Mouse (Mus musculus): ENCODE data around the gene Scn1b.

Scn1b gene

DNA sequence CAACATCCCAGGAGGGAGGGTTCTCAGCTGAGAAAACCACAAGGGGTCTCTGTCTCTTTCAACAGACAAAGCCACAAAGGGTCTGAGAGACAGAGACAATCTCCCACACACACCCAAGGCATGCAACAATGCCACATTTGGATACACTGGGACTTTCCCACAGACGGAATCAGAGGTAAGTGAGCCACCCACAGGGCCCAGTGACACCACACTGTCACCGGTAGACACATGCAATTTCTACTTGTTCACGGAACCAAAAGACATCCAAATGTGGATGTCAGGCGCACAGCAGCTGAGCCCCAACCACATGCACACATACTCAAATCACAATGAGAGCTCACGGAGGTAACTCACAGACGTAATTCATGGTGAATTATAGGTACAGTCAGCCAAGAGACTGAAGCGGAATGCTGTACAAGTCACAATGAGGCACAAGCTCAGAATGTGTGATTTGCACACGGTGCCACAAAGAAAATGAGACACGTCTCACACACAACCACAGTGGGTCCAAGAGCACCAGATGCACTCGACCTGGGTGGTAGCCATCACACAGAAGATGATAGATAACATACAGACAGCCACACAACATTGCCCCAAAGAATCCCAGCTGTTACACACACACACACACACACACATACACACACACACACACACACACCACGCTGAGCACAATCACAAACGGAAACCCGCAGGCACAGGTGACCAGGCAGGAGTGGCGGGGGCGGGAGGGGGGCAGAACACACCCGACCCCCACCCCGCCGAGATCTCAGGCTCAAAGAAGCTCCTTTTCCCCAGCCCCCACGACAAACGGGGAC lies 23.2 kb upstream of the Scn1b start:
- DNase-seq (ENCODE audit: low spot score in 2 of 2): no peak

DNA sequence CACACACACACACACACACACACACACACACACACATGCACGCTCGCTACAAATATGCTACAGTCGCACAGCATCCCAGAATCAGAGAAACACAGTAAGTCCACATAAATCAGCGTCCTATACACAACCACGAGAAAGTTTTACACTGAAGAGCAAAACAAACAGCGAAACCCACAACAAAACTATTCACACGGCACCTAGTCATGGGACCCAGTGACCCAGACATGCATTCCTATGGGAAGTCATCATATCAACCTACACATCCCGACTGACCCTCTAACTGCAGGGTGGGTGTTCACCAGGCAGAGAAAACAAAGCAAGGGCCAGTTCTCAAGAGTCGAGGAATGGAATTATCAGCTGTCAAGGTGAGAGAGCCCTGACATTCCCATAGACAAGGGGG lies 22.5 kb upstream of the Scn1b start:
- DNase-seq (ENCODE audit: low spot score in 2 of 2): no peak

DNA sequence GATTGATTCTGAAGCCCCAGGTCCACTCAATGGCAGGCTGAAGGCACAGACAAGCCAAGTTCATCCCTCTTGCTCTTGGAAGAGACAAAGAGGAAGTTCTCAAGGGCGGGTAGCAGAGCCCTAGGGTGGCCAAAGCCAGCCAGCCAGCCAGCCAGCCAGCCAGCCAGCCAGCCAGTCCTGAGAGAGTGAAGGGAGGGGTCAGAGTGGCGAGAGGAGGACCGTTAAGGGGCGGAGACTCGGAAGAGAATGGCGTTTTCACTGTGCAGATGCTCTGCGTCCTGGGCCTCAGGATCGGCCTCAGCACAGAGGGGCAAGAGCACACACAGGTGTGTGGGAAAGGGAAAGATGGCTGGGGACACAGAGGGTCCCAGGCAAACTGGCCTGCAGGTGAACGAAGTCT lies 22.0 kb upstream of the Scn1b start:
- peak in 1 of 2 experiments; percentile 48 for DNase-seq (ENCODE audit: low spot score in 2 of 2)

GRCm38 (mm10) chr7:31148086-31148485 lies 21.3 kb upstream of the Scn1b start:
- no peak for DNase-seq (ENCODE audit: low spot score in 2 of 2)

- DNase-seq (ENCODE audit: low spot score in 2 of 2): no peak
Measured at GRCm38 (mm10) chr7:31145596-31146160, 18.9 kb upstream of the Scn1b start.

DNA sequence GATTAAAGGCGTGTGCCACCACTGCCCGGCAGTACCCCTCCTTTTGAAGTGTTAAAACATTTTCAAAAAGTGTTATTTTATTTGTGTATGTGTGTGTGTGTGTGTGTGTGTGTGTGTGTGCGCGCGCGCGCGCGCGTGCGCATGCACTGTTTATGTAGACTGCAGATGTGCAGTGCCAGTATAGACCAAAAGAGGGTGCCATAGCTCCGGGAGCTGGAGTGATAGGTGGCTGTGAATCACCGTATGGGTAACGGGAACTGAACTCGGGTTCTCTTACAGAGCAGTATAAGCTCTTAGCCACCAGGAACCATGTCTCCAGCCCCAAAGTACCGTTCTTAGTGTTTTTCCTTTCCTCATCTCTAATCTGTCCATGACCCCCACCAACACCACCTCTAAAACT lies 18.1 kb upstream of the Scn1b start:
- DNase-seq (ENCODE audit: low spot score in 2 of 2): no peak

GRCm38 (mm10) chr7:31140941-31141340 lies 14.1 kb upstream of the Scn1b start:
- DNase-seq (ENCODE audit: low spot score in 2 of 2): no peak

- DNase-seq (ENCODE audit: low spot score in 2 of 2): no peak
Measured at GRCm38 (mm10) chr7:31140302-31140701, 13.5 kb upstream of the Scn1b start.

DNA sequence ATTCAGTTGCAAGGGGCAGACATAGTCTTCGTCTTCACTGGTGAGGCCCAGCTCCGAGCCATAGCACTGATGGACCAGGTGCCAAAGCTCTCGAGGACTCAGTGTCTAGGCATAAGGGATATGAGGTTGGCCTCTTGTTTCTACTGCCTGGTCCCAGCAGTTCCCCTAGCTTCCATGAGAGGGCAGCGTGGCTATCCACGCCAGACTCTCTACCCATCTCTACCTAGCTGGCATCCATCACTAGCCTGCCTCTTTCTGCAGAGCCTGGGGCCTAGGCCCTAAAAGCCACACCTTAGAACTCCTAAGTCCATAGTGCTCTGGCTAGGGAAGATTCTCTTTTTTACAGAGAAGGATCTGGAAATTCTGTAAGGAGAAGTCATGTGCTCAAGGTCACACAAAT lies 13.0 kb upstream of the Scn1b start:
- peak in 1 of 2 experiments; percentile 68 for DNase-seq (ENCODE audit: low spot score in 2 of 2)

DNA sequence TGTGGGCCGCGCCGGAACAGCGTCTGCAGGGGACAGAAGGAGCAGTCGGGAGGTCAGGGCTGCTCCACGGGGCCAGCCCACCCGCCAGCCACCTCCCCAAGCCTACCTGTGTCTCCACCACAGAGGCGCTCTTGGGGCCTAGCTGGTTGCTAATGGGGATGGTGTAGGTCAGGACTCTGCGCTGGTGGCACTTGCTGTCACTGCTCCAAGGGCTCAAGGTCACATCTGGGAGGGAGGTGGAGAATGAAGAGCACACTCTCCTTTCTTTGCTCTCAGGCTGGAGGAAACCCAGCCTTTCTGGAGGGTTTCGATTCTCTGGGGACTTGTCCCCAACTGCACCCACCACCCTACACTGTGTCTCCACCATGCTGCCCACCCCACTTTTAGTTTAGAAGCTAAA lies 8.9 kb upstream of the Scn1b start:
- DNase-seq (ENCODE audit: low spot score in 2 of 2): no peak

DNA sequence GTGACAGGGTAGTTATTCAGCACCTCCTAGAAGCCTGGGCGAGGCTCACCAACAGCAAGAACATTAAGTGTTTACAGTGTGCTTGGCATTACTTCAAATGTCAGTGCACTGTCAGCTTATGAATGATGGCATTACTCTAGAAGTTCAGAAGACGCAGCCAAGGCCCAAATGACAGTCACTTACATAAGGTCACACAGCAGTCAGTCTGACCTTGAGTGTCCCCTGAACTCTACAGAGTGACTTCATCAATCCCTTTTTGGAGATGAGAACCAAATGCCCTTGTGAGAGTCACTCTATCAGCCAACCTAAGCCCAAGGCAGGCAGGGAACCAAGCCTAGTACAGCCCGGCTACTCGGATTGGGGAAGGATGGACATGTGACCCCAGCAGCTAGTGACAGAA lies 5.1 kb upstream of the Scn1b start:
- DNase-seq (ENCODE audit: low spot score in 2 of 2): no peak

DNA sequence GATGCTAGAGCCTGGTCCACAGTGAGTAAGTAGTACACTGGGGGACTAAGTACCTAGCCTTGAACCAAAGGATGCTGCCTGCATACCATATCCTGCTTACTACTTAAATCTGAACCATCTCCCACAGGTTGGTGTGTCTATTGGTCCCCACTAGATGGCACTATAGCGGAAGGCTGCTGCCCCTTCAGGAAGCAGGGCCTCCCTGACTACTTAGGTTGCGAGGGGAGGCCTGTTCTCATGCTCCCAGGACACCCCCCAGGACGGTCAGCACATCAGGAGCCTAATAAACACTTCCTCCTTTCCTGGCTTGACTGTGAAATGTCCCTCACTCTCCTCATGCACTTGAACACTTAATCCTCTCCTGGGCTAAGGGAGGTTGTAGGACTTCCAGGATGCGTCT lies 4.0 kb upstream of the Scn1b start:
- DNase-seq (ENCODE audit: low spot score in 2 of 2): peak in 1 of 2 experiments; percentile 45

GRCm38 (mm10) chr7:31130197-31130596 lies 3.4 kb upstream of the Scn1b start:
- no peak for DNase-seq (ENCODE audit: low spot score in 2 of 2)

DNA sequence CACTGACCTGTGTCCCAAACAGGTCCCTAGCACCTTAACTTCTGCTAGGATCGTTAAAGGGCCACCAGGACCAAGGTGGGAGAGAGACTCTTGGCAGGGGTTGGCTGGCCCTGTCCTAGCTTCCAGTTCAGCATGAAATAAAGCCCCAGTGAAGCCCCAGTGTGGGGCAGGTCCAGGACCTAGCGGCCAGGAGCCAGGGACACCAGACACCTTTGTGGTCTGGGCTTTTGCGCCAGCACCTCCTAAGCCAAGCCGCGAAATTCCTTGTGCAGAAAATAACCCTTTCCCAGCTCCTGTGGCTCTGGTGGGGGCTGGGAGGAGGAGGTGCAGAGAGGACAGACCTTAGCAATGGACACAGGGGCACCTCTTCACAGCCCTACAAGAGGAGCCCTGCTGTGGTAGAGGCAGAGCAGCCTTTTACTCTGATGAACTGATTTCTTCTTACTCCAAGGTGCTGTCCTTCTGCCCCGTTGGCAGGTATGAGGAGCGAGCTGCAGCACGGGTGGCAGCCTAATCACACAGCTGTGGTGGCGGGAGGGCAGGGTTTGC lies 1.4 kb upstream of the Scn1b start:
- no peak for DNase-seq (ENCODE audit: low spot score in 2 of 2)

DNA sequence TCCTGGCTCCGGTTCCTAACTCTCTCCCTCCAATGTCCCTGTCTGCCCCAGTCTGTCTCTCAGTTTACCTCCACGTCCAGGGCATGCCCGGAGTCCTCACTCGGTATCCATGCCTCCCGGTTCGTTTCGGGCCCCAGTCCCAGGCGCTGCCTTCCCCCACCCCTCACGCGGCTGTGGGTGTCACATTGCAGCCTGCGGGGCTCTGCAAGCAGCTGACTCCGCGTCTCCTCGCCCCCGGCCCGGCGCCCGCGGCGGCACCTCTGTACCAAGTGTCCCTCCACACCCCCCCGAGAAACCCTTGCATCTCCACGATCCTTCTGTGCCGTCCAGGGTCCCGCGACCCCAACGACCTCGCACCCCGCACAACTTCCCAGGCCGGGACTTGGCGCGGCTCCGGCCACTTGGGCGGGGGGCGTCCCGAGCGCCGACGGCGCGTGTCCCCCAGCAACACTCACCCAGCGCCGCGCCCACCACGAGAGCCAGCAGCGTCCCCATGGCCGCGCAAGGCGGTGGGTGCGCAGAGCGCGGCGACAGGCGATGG lies 522 bp downstream of the Scn1b start:
- DNase-seq (ENCODE audit: low spot score in 2 of 2): no peak

DNA sequence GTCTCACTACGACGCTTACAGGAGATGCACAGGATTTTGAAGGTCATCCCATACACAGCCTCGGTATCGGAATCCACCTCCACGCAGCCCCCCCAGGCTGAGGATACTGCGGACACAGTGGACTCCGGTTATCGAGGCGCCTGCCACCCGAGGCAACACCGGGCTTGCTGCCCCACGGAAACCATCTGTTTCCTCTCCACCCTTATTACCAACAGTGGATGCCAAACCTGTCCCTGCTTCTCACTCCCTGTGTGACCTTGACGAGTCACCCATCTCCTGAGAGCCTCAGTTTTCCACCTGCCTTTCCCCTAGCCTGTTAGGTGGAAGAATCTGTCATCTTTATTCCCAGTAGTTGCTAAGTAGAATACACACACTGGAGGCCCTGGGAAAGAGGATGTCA lies 1.7 kb downstream of the Scn1b start:
- no peak for DNase-seq (ENCODE audit: low spot score in 2 of 2)

DNA sequence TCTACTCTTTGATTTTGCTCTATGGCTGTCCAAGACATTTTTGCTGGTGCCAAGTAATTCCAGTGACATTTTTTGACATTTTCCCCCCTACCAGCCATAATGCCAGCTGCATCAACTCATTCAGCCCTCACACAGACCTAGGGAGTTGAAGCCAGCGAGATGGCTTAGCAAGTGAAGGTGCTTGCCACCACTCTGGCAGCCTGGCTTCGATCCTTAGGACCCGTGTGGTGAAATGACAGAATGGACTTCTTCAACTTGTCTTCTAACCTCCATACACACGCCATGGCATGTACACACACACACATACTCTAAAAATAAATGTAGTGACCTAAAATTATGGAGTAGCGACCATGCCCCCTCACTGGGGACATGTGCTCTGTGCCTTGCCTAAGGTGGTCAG lies 2.4 kb downstream of the Scn1b start:
- no peak for DNase-seq (ENCODE audit: low spot score in 2 of 2)

- no peak for DNase-seq (ENCODE audit: low spot score in 2 of 2)
Measured at GRCm38 (mm10) chr7:31123697-31124096, 3.1 kb downstream of the Scn1b start.

DNA sequence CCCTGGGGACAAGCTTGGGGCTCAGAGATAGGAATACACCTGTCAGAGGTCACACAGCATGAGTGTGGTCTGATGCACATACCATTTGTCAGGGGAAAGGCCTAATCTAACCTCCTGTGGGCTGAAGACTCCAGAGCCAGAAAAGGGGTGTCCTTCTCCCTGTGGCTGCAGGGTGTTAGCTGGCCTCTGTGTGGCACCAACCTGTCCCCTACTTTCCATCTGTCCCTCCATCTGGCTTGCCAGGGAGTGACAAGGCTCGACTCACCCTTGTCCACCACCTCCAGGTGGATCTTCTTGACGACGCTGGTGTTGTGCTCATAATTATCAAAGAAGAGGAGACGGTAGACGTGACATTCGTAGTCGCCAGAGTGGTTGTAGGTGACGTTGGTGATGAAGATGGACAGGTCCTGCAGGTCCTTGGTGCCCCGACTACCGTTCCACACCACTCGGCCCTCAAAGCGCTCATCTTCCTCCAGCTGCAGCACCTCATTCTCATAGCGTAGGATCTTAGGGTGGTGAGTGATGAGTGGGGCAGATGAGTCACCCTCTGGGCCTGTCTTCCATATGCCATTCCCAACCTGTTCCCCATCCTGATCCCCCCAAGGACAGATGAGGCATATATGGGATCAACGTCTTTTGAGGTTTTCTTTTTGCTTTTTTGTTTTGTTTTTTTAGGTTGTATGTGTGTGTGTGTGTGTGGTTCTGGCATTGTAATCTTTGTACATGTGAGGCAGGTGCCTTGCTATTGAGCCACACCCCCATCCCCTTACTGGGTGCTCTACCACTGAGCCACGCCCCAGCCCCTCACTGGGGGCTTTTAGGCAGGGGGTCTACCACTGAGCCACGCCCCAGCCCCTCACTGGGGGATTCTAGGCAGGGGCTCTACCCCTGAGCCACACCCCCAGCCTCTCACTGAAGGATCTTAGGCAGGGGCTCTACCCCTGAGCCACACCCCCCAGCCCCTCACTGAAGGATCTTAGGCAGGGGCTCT lies 3.9 kb downstream of the Scn1b start:
- no peak for DNase-seq (ENCODE audit: low spot score in 2 of 2)

DNA sequence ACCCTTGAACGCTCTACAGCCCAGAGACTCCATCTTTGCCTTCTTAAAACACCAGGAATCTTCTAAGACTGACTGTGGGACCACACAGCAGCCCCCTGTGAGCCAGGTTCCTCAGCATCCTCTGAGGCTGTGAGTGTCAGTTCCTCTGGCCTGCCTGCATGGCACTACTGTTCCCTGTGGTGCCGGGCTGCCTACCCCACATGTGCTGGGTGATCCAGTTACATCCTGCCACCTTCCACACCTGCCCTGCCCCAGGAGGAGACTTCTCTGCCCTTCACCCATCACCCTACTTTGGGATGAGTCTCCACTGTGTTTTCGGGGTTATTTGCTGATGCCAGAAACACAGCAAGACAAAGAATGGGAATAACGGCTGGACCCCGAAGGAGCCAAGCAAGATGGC lies 7.2 kb downstream of the Scn1b start:
- DNase-seq (ENCODE audit: low spot score in 2 of 2): no peak

DNA sequence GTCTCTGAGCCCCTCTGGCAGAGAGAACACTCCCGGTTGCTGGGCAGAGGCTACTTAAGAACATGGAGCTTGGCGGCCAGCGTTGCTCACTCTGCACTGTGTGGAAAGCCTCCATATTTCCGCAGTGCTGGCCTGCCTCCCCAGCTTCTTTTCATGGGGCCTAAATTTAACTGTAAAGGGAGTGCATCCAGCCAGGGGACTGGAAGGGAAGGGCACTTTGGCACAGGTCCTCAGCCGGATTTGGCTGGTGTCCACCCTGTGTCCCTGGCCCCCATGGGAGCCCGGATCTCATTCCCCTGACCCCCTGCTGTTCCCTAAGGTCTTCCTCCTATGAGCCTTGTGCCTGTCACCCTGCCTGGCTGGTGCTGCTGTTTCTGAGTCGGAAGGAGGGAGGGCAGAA lies 8.3 kb downstream of the Scn1b start:
- DNase-seq (ENCODE audit: low spot score in 2 of 2): no peak

DNA sequence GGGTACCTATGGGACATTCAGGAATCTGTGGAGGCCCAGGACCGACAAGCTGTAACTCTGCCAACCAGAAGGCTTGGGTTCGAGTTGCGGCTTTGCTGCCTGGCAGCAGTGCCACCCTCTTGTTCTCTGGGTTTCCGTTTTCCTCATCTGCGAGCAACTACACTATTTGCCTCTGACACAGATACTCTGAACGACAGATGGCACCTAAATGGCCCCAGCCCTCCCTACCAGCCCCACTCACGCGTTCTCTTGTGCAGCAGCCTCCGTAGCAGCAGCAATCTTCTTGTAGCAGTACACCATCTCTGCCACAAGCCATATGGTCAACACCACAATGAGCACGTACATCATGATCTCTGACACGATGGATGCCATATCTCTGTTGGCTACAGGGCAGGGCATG lies 9.3 kb downstream of the Scn1b start:
- no peak for DNase-seq (ENCODE audit: low spot score in 2 of 2)
